Mouse (Mus musculus): Measurements from ENCODE around the gene Cmpk2.

DNA sequence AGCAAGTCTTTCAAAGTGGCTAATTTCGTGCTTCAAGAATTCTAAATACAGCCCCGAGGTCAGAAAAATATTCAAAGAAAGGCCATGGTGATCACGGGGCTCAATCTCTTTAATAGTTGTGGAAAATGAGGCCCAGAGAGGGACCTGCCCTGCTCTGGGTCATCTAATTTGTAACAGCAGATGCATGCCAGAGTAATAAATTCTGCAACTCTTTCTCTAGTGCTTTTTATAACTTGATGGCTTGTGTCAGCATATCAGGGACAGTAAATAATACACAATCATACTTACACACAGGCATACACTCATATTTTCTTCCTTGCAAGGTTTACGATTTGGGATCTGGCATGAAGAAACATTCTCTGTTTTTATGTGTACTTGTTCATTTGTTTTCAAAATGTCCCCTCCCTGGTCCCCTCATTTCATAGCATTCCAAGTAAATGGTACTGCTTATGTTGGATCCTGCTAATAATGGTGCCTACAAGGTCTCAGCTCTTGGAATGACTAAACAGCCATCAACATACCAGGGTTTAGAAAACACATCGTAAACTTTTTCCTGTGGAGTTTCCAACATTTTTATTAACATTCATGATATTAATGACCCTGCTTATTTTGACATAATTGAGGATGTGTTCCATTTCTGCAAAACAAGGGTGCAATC, 19.7 kb downstream of the Cmpk2 start:
- TF ChIP-seq GATA1 (IDR thresholded peaks at IDR 0.05; ENCODE audit: borderline replicate concordance, low read length) (no peak), FLI1 (IDR thresholded peaks at IDR 0.05; ENCODE audit: low read length) (no peak)
